ENCODE assay signal across 8 mouse cellular contexts in the genomic region with DNA sequence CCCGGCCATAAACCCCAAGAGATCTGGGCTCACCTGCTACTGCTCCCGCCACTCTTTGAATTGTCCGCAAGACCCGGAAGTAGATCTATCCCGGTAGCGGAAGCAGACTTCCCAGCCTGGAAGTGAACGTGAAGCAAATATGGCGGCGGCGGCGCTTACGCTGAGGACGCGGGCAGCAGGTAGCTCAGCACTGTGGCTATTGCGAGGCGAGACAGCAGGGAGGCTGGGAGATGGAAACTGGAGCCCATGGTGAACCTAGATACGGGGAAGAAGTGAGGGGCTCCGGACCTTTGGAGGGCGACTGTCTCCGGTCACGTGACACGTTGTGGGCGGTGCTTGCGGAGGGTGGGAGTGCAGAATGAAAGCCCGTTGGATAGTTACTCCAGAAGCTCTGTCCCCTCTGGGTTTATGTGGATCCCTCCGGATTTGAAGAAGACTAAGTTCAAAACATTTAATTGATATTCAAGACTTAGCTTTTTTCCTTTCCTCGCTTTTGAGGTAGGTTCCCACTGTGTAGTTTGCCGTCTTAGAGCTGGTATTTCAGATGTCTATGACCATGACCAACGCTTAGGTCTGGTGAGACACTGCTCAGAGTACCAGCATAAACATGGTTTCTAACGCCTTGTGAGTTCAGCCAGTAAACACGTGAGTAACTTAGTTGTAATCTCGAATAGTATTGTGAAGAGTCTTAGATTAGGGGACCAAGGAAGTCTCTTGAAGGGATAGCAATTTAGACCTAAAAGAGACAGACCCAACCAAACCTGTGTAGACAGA. TPM values are rescaled to one million over a fixed set of nuclear protein-coding genes. Genes with fewer than 3 reads are reported as not detected.
DNase-seq lines count a peak whose midpoint lies in the region; ATAC-seq and TF ChIP-seq lines count a peak whose summit lies in the region.

A gene (plus strand): TSS at position 105 of the 774 bp plus-strand sequence.
A gene (minus strand): TSS at position 302 of the 774 bp plus-strand sequence.

- WGBS in embryonic facial prominence, embryonic 15.5 days: under 1% methylated on average over 32 of the region's 32 CpGs
- 2% methylated on average over 32 of the region's 32 CpGs for WGBS in heart, embryonic 10.5 days
- WGBS in kidney, embryonic 14.5 days: under 1% methylated on average over 32 of the region's 32 CpGs
- WGBS in limb, embryonic 15.5 days: 1% methylated on average over 32 of the region's 32 CpGs
- 1% methylated on average over 32 of the region's 32 CpGs for WGBS in midbrain, postnatal 0 days

- peak; percentile 89 to 90 for DNase-seq in B cell, adult 2 months
- peak; percentile 93 for DNase-seq in heart, embryonic 10.5 days (ENCODE audit: low spot score)
- DNase-seq in midbrain, postnatal 0 days (ENCODE audit: low spot score): peak; percentile 85
- DNase-seq in spleen, postnatal 10 days (ENCODE audit: low spot score in 2 of 2): peak; percentile 92 to 94

- TF ChIP-seq CTCF in bone marrow macrophage, adult 2 months (IDR thresholded peaks at IDR 0.05; ENCODE audit: low read depth, low read length): no peak
- no peak for TF ChIP-seq CTCF in midbrain, postnatal 0 days (IDR thresholded peaks at IDR 0.05)

- peaks cover 30% of the 10 kb centered on the region for H3K36me3 ChIP-seq in embryonic facial prominence, embryonic 15.5 days
- peaks cover 49% of the 10 kb centered on the region for H3K36me3 ChIP-seq in heart, embryonic 10.5 days
- H3K36me3 ChIP-seq in kidney, embryonic 14.5 days (ENCODE audit: control insufficient read depth, insufficient read depth, low read length): peaks cover 41% of the 10 kb centered on the region
- peaks cover 34% of the 10 kb centered on the region for H3K36me3 ChIP-seq in limb, embryonic 15.5 days
- peaks cover 7% of the 10 kb centered on the region for H3K36me3 ChIP-seq in midbrain, postnatal 0 days (ENCODE audit: insufficient read depth, low read length)

- peak within 1 kb of the TSS; percentile 27 for H3K9ac ChIP-seq in embryonic facial prominence, embryonic 15.5 days
- peak within 1 kb of the TSS; percentile 70 for H3K9ac ChIP-seq in kidney, embryonic 14.5 days (ENCODE audit: low read depth, low read length)
- H3K9ac ChIP-seq in limb, embryonic 15.5 days: peak within 1 kb of the TSS; percentile 44; the same call in 1 of the 2 replicates
- H3K9ac ChIP-seq in midbrain, postnatal 0 days (replicated peaks; ENCODE audit: low read length, poor library complexity, severe bottlenecking): peak within 1 kb of the TSS; percentile 68

- peaks cover 5% of the 10 kb centered on the region for H3K4me1 ChIP-seq in bone marrow macrophage, adult 2 months (ENCODE audit: control insufficient read depth, insufficient read depth, low read length)
- H3K4me1 ChIP-seq in embryonic facial prominence, embryonic 15.5 days: peaks cover 15% of the 10 kb centered on the region
- peaks cover 12% of the 10 kb centered on the region; the same call in 1 of the 2 replicates for H3K4me1 ChIP-seq in heart, embryonic 10.5 days
- H3K4me1 ChIP-seq in kidney, embryonic 14.5 days (ENCODE audit: control insufficient read depth, insufficient read depth, low read length): peaks cover 8% of the 10 kb centered on the region
- H3K4me1 ChIP-seq in limb, embryonic 15.5 days: peaks cover 19% of the 10 kb centered on the region
- H3K4me1 ChIP-seq in midbrain, postnatal 0 days (ENCODE audit: insufficient read depth, low read length): 0 out of 2 replicates have a peak, but pooled peaks cover 2% of the 10 kb centered on the region

- no peaks in the 10 kb centered on the region for H3K27me3 ChIP-seq in embryonic facial prominence, embryonic 15.5 days
- H3K27me3 ChIP-seq in heart, embryonic 10.5 days (ENCODE audit: insufficient read depth, poor library complexity, severe bottlenecking): no peaks in the 10 kb centered on the region
- H3K27me3 ChIP-seq in kidney, embryonic 14.5 days (ENCODE audit: control insufficient read depth, insufficient read depth, low read length): no peaks in the 10 kb centered on the region
- no peaks in the 10 kb centered on the region for H3K27me3 ChIP-seq in limb, embryonic 15.5 days
- H3K27me3 ChIP-seq in midbrain, postnatal 0 days (ENCODE audit: insufficient read depth, low read length): no peaks in the 10 kb centered on the region

- TF ChIP-seq POLR2A in bone marrow macrophage, adult 2 months (IDR thresholded peaks at IDR 0.05; ENCODE audit: borderline replicate concordance, low read depth, low read length): no peak

- H3K4me2 ChIP-seq in embryonic facial prominence, embryonic 15.5 days (replicated peaks): peak within 1 kb of the TSS; percentile 78
- peak within 1 kb of the TSS; percentile 83 for H3K4me2 ChIP-seq in kidney, embryonic 14.5 days (replicated peaks; ENCODE audit: low read depth, low read length)
- peak within 1 kb of the TSS; percentile 74 for H3K4me2 ChIP-seq in limb, embryonic 15.5 days
- H3K4me2 ChIP-seq in midbrain, postnatal 0 days (ENCODE audit: low read depth, low read length, poor library complexity, severe bottlenecking): peak within 1 kb of the TSS; percentile 78

- peak within 1 kb of the TSS; percentile 71 for H3K27ac ChIP-seq in bone marrow macrophage, adult 2 months (ENCODE audit: insufficient read depth, low read depth, low read length)
- peak within 1 kb of the TSS; percentile 96 for H3K27ac ChIP-seq in embryonic facial prominence, embryonic 15.5 days (replicated peaks)
- H3K27ac ChIP-seq in heart, embryonic 10.5 days: peak within 1 kb of the TSS; percentile 99
- H3K27ac ChIP-seq in kidney, embryonic 14.5 days (ENCODE audit: low read depth, low read length): peak within 1 kb of the TSS; percentile 94
- peak within 1 kb of the TSS; percentile 98 for H3K27ac ChIP-seq in limb, embryonic 15.5 days
- peak within 1 kb of the TSS; percentile 92 for H3K27ac ChIP-seq in midbrain, postnatal 0 days (ENCODE audit: low read depth, low read length)

- peak; percentile 87 for ATAC-seq in embryonic facial prominence, embryonic 15.5 days (ENCODE audit: insufficient number of reproducible peaks, low FRiP score, low TSS enrichment, low read depth)
- peak; percentile 90 for ATAC-seq in kidney, embryonic 14.5 days (ENCODE audit: low FRiP score, low TSS enrichment)
- peak; percentile 82 for ATAC-seq in limb, embryonic 15.5 days (ENCODE audit: insufficient number of reproducible peaks, low FRiP score, low TSS enrichment, low read depth)
- ATAC-seq in midbrain, postnatal 0 days (ENCODE audit: low FRiP score): peak; percentile 88

- H3K4me3 ChIP-seq in bone marrow macrophage, adult 2 months (ENCODE audit: insufficient read depth, low read length): peak within 1 kb of the TSS; percentile 73
- H3K4me3 ChIP-seq in embryonic facial prominence, embryonic 15.5 days (replicated peaks): peak within 1 kb of the TSS; percentile 71
- peak within 1 kb of the TSS; percentile 77 for H3K4me3 ChIP-seq in heart, embryonic 10.5 days
- H3K4me3 ChIP-seq in kidney, embryonic 14.5 days (ENCODE audit: low read length): peak within 1 kb of the TSS; percentile 71
- H3K4me3 ChIP-seq in limb, embryonic 15.5 days: peak within 1 kb of the TSS; percentile 72
- peak within 1 kb of the TSS; percentile 60 for H3K4me3 ChIP-seq in midbrain, postnatal 0 days (ENCODE audit: low read depth, low read length)

- no peaks in the 10 kb centered on the region for H3K9me3 ChIP-seq in embryonic facial prominence, embryonic 15.5 days (replicated peaks)
- H3K9me3 ChIP-seq in heart, embryonic 10.5 days: no peaks in the 10 kb centered on the region
- no peaks in the 10 kb centered on the region for H3K9me3 ChIP-seq in kidney, embryonic 14.5 days (ENCODE audit: control insufficient read depth, low read length)
- H3K9me3 ChIP-seq in limb, embryonic 15.5 days: no peaks in the 10 kb centered on the region
- no peaks in the 10 kb centered on the region for H3K9me3 ChIP-seq in midbrain, postnatal 0 days (ENCODE audit: low read length)

RNA-seq across cellular contexts. Expression of the first gene that starts in this region (rescaled TPM):
- 65.1 and 74.4 TPM in 2 replicates for polyA plus RNA-seq in bone marrow macrophage, adult 2 months (2012; ENCODE audit: insufficient read depth, insufficient read length, missing spikeins)
- polyA plus RNA-seq in embryonic facial prominence, embryonic 15.5 days (2015; fragmentation: Nextera tagmentation; extraction: Ambion mirVana): 138 and 141 TPM in 2 replicates
- 139 and 141 TPM in 2 replicates for polyA plus RNA-seq in heart, embryonic 10.5 days (2016; fragmentation: Nextera tagmentation; extraction: Ambion mirVana)
- 154 and 193 TPM in 2 replicates for polyA plus RNA-seq in kidney, embryonic 14.5 days (2014; fragmentation: Nextera tagmentation; extraction: Ambion mirVana)
- 126 and 128 TPM in 2 replicates for polyA plus RNA-seq in limb, embryonic 15.5 days (2015; fragmentation: Nextera tagmentation; extraction: Ambion mirVana)
- total RNA-seq in midbrain, postnatal 0 days (2014; rRNA removed): 42.5 and 49.5 TPM in 2 replicates
- polyA plus RNA-seq in midbrain, postnatal 0 days (2015; fragmentation: Nextera tagmentation; extraction: Ambion mirVana): 162 and 169 TPM in 2 replicates

RNA-seq across cellular contexts. Expression of the second gene that starts in this region (rescaled TPM):
- polyA plus RNA-seq in bone marrow macrophage, adult 2 months (2012; ENCODE audit: insufficient read depth, insufficient read length, missing spikeins): 4.1 and 7.5 TPM in 2 replicates
- 12.9 and 15.8 TPM in 2 replicates for polyA plus RNA-seq in embryonic facial prominence, embryonic 15.5 days (2015; fragmentation: Nextera tagmentation; extraction: Ambion mirVana)
- 24.7 and 33.4 TPM in 2 replicates for polyA plus RNA-seq in heart, embryonic 10.5 days (2016; fragmentation: Nextera tagmentation; extraction: Ambion mirVana)
- polyA plus RNA-seq in kidney, embryonic 14.5 days (2014; fragmentation: Nextera tagmentation; extraction: Ambion mirVana): 29.9 and 33.6 TPM in 2 replicates
- polyA plus RNA-seq in limb, embryonic 15.5 days (2015; fragmentation: Nextera tagmentation; extraction: Ambion mirVana): 13.6 and 14.0 TPM in 2 replicates
- total RNA-seq in midbrain, postnatal 0 days (2014; rRNA removed): 0.28 and 0.49 TPM in 2 replicates
- 0.75 and 0.82 TPM in 2 replicates for polyA plus RNA-seq in midbrain, postnatal 0 days (2015; fragmentation: Nextera tagmentation; extraction: Ambion mirVana)

Comparison
In these comparisons a context has a peak if more than half of its experiments do, and no peak if none do; other contexts are left out.
1. Peak in every context shown above with its lines: DNase-seq, ATAC-seq, H3K4me3 ChIP-seq and H3K27ac ChIP-seq.